Mouse (Mus musculus) telencephalon, adult 2 months (tissue): ENCODE data around the gene Hsd3b4.
"Not testable (repeated sequence)": the region's sequence is repeated elsewhere in the genome, so short reads cannot be mapped to it uniquely, and the experiment has no call there.

ENCODE experiments used
- DNase-seq: peaks from one replicate; pipeline ENCODE4 v3.0.0-alpha.2; 2011; ENCODE audit warnings: low read depth, low spot score

Gene Hsd3b4

DNA sequence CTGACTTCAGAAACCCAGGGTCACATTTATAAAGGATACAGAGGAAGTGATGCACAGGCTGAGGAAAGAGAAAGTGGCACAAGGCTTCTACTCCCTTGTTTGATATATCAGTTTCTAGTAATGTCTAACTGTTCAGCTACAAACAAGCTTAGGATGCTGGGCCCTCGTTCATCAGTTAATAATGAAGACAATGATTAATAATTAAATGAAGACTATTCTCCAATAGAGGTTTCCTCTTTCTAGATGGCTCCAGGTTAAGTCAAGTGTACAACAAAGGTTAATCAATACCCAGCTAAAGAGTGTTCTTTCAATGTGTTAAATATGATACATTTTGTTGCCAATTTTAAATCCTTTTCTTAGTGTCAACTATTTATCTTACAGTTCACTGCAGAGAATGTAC is at the start of gene Hsd3b4:
Gene Hsd3b4, minus strand, starts transcription at position 101 of the 400 bp plus-strand sequence.
- not testable (repeated sequence) for DNase-seq

DNA sequence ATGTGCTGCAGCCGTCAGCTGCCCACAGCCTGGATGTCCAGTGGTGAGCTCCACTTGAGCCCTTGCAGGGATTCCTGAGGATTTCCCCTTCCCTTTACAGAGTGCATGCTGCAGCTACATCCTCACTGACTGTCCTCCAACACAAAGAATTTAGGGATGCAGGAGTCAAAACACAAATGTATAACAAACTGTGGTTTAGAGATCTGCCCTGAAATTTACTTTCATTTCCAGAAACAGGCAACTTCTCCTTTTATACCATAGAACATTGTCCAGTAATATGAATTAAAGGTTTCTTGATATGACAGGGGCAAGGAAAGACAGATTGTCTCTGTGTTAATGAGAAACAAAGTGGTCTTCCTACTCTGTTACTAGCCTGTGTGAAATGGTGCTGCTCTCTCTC is 40.5 kb upstream of the Hsd3b4 start:
- DNase-seq, result not testable (repeated sequence)

DNA sequence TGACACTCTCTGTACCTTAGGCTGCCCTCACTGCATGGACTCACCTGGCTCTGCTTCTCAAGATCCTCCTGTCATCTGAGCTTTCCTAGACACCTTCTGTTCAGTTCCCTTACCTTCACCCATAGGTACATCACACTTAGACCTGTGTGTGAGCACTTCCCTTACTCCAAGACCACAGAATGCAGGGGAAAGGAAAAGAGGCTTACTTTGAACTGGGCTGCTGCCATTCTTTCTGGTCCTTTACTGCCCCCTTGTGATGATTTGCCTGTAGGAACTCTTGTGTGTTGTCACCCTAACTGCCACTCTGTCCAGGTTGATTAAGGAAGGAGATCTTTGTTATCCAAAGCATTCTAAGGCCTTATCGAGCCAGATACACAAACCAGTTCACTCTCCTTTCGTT is 39.9 kb upstream of the Hsd3b4 start:
- DNase-seq, result not testable (repeated sequence)

DNA sequence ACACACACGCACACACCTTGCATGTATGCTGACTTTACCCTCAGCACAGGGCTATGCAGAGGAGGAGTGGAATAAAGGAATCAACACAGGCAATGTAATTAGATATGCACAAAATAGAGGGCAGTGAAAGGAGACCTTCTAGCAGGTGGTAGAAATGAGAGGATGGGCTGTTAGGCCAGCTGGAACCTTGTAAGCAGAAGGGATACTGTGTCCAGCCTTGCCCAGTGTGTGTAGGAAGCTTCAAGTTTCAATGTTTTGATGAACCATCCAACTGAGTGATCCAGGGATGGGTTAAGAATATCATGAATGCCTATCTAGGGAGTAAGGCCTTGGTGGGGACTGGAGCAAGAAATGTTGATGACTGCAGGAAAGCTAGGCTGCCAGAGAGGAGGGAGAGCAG is 38.2 kb upstream of the Hsd3b4 start:
- DNase-seq, result not testable (repeated sequence)

DNA sequence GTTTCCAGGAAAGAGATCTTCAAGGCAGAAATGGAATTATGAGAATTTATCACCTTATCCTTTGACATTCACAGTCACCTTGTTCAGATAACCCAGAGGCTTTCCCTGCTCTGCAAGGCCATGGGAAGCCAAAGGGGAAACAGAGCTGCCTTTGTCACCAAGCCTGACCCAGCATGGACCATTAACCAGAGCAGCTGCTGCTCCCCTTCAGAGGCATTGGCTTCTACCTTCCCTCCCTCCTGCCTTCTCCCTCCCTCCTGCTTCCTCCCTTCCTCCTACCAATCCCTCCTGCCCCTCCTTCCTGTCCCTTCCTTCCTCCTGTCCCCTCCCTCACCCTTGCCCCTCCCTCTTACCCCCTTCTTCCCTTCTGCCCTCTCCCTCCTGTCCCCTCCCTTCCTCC is 37.3 kb upstream of the Hsd3b4 start:
- not testable (repeated sequence) for DNase-seq

DNA sequence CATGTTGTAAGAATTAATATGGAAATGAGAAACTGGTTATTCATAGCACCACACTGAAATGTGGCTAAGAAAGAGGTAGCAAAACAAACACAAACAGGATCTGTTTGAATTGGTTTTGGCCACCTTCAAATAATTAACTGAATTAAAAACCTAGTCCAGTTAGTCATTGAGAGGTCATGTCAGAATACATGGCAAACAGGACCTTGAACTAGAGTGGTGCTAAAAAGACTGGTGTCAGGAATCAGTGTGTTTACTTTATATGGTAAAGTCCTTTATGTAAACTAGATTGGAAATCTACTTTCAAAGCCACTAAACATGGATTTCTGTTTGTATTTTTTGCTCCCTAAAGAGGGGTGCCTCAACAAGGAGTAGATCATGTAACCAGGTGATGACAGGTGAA is 14.7 kb upstream of the Hsd3b4 start:
- not testable (repeated sequence) for DNase-seq

DNA sequence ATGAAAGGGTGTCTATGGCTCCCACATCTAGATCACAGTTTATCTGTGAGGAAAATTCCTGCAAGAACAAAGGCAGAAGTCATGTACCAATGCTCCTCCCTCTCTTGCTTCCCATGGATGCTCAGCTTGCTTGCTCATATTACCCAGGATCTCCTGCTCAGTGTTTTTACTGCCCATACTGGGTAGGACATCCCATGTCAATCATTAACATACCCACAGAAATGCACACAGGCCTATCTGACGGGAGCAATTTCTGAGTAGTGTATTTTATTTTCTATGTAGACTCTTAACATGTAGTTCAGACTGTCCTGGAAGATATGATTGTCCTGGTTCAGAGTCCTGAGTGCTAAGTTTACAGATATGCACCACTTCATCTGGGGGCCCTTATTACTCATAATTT is 14.2 kb upstream of the Hsd3b4 start:
- not testable (repeated sequence) for DNase-seq

DNA sequence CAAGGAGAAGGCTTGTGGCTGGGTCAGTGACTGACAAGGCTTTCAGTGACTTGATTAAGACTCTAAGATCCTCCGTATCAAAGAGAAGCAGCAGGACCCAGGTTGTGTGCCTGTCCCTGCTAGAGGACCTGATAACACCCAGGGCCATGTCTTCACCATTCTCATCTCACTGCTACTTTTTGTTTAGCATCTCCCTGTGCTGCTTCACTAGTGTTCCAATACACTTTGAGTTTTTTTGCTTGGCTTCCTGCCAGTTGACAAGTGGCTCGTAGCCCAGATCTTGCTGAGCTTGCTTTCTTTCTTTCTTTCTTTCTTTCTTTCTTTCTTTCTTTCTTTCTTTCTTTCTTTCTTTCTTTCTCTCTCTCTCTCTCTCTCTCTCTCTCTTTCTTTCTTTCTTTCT is 12.5 kb upstream of the Hsd3b4 start:
- not testable (repeated sequence) for DNase-seq

DNA sequence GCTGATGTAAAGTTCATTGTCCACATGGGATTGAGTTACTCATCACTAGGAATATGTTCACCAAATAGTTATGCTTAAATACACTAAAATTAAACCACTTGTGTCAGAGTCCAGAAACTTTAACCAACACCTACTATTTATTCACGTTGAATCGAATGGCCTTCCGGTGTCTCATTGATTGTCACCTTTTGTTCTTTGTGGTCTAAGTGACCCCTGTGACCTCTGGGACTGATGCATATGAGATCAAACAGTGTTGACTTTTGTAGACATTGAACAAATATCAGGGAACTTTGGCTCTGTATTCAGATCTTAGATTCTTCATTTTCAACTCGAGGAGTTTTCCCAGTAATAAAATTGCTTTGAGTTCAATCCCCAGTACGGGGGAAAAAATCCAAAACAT is 3.1 kb downstream of the Hsd3b4 start:
- not testable (repeated sequence) for DNase-seq

DNA sequence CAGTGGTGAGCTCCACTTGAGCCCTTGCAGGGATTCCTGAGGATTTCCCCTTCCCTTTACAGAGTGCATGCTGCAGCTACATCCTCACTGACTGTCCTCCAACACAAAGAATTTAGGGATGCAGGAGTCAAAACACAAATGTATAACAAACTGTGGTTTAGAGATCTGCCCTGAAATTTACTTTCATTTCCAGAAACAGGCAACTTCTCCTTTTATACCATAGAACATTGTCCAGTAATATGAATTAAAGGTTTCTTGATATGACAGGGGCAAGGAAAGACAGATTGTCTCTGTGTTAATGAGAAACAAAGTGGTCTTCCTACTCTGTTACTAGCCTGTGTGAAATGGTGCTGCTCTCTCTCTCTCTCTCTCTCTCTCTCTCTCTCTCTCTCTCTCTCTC is 12.9 kb downstream of the Hsd3b4 start:
- DNase-seq, result not testable (repeated sequence)

DNA sequence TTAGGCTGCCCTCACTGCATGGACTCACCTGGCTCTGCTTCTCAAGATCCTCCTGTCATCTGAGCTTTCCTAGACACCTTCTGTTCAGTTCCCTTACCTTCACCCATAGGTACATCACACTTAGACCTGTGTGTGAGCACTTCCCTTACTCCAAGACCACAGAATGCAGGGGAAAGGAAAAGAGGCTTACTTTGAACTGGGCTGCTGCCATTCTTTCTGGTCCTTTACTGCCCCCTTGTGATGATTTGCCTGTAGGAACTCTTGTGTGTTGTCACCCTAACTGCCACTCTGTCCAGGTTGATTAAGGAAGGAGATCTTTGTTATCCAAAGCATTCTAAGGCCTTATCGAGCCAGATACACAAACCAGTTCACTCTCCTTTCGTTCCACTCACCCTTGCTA is 13.6 kb downstream of the Hsd3b4 start:
- DNase-seq, result not testable (repeated sequence)

DNA sequence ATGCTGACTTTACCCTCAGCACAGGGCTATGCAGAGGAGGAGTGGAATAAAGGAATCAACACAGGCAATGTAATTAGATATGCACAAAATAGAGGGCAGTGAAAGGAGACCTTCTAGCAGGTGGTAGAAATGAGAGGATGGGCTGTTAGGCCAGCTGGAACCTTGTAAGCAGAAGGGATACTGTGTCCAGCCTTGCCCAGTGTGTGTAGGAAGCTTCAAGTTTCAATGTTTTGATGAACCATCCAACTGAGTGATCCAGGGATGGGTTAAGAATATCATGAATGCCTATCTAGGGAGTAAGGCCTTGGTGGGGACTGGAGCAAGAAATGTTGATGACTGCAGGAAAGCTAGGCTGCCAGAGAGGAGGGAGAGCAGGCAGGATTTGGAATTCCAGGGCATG is 15.3 kb downstream of the Hsd3b4 start:
- DNase-seq, result not testable (repeated sequence)

DNA sequence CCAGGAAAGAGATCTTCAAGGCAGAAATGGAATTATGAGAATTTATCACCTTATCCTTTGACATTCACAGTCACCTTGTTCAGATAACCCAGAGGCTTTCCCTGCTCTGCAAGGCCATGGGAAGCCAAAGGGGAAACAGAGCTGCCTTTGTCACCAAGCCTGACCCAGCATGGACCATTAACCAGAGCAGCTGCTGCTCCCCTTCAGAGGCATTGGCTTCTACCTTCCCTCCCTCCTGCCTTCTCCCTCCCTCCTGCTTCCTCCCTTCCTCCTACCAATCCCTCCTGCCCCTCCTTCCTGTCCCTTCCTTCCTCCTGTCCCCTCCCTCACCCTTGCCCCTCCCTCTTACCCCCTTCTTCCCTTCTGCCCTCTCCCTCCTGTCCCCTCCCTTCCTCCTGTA is 16.1 kb downstream of the Hsd3b4 start:
- DNase-seq, result not testable (repeated sequence)

DNA sequence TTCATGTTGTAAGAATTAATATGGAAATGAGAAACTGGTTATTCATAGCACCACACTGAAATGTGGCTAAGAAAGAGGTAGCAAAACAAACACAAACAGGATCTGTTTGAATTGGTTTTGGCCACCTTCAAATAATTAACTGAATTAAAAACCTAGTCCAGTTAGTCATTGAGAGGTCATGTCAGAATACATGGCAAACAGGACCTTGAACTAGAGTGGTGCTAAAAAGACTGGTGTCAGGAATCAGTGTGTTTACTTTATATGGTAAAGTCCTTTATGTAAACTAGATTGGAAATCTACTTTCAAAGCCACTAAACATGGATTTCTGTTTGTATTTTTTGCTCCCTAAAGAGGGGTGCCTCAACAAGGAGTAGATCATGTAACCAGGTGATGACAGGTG is 38.8 kb downstream of the Hsd3b4 start:
- DNase-seq, result not testable (repeated sequence)

DNA sequence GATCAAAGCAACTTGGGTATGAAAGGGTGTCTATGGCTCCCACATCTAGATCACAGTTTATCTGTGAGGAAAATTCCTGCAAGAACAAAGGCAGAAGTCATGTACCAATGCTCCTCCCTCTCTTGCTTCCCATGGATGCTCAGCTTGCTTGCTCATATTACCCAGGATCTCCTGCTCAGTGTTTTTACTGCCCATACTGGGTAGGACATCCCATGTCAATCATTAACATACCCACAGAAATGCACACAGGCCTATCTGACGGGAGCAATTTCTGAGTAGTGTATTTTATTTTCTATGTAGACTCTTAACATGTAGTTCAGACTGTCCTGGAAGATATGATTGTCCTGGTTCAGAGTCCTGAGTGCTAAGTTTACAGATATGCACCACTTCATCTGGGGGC is 39.3 kb downstream of the Hsd3b4 start:
- DNase-seq, result not testable (repeated sequence)

DNA sequence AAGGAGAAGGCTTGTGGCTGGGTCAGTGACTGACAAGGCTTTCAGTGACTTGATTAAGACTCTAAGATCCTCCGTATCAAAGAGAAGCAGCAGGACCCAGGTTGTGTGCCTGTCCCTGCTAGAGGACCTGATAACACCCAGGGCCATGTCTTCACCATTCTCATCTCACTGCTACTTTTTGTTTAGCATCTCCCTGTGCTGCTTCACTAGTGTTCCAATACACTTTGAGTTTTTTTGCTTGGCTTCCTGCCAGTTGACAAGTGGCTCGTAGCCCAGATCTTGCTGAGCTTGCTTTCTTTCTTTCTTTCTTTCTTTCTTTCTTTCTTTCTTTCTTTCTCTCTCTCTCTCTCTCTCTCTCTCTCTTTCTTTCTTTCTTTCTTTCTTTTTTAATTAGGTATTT is 41.0 kb downstream of the Hsd3b4 start:
- not testable (repeated sequence) for DNase-seq

DNA sequence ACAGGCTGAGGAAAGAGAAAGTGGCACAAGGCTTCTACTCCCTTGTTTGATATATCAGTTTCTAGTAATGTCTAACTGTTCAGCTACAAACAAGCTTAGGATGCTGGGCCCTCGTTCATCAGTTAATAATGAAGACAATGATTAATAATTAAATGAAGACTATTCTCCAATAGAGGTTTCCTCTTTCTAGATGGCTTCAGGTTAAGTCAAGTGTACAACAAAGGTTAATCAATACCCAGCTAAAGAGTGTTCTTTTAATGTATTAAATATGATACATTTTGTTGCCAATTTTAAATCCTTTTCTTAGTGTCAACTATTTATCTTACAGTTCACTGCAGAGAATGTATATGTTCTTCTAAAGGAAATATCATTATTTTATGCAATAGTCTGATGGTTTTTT is 53.3 kb downstream of the Hsd3b4 start, which contains the start of gene Gm4450:
Gene Gm4450, minus strand, starts transcription at position 101 of the 400 bp plus-strand sequence.
- not testable (repeated sequence) for DNase-seq

DNA sequence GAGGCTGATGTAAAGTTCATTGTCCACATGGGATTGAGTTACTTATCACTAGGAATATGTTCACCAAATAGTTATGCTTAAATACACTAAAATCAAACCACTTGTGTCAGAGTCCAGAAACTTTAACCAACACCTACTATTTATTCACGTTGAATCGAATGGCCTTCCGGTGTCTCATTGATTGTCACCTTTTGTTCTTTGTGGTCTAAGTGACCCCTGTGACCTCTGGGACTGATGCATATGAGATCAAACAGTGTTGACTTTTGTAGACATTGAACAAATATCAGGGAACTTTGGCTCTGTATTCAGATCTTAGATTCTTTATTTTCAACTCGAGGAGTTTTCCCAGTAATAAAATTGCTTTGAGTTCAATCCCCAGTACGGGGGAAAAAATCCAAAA is 56.5 kb downstream of the Hsd3b4 start:
- not testable (repeated sequence) for DNase-seq
